Mouse (Mus musculus): ENCODE data around the gene Nol3.
A peak's percentile ranks its signal among the peaks of the same experiment; 100 is the strongest.

Gene Nol3

DNA sequence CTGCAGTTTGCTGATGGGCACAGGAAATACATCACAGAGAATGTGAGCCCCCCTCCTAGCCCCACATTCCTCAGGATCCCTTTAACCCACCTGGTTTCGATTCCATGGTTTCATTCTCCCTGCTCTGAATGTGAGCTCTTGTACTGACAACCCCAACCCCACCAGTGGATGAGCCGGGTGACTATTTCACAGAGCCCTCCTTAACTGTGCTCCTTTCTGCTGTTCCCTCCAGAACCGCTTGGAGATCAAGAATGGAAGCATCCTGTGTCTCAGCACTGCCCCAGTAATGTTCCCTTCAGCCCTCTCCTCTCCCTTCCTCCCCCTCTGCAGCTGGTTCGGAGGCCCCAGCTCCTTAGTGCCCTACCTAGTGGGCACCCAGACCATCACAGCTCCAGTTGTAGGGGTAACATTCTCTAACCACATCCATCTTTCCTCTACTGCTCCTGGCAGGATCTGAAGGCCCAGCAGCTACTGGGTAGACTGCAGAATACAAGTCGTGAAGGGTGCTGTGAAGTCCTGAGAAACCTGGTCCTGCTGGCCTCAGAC is 30.3 kb downstream of the Nol3 start:
- DNase-seq (ENCODE audit: low spot score in 2 of 2) = no peak

DNA sequence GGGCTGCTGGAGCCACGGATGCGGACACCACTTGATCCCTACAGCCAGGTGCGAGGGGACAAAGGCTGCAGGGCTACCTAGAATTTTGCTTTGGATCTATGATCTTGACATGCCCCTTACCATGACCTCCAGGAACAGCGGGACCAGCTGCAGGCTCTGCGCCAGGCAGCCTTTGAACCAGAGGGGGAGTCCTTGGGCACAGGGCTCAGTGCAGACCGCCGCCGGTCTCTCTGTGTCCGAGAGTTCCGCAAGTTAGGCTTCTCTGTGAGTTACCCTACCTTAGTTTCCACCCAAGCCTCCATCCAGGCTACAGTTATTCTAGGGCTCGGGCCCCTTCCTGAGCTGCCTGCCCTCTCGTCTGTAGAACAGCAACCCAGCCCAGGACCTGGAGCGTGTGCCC is 31.7 kb downstream of the Nol3 start:
- no peak for DNase-seq (ENCODE audit: low spot score in 2 of 2)

DNA sequence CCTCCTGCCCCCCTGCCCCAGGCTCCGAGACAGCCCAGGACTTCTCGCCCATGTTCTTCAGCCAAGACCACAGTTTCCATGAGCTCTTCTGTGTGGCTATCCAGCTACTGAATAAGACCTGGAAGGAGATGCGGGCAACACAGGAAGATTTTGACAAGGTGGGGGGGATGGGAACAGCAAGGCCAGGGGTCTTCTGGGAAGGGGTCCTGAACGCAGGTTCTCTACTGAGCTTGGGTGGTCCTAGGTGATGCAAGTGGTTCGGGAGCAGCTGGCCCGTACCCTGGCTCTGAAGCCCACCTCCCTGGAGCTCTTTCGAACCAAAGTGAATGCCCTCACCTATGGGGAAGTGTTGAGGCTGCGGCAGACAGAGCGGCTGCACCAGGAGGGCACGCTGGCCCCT is 32.5 kb downstream of the Nol3 start:
- DNase-seq (ENCODE audit: low spot score in 2 of 2) = no peak

- no peak for DNase-seq (ENCODE audit: low spot score in 2 of 2)
These were observed 33.4 kb downstream of the Nol3 start for GRCm38 (mm10) chr8:105309142-105309847.

GRCm38 (mm10) chr8:105310118-105310517 is 34.2 kb downstream of the Nol3 start:
- no peak for DNase-seq (ENCODE audit: low spot score in 2 of 2)

DNA sequence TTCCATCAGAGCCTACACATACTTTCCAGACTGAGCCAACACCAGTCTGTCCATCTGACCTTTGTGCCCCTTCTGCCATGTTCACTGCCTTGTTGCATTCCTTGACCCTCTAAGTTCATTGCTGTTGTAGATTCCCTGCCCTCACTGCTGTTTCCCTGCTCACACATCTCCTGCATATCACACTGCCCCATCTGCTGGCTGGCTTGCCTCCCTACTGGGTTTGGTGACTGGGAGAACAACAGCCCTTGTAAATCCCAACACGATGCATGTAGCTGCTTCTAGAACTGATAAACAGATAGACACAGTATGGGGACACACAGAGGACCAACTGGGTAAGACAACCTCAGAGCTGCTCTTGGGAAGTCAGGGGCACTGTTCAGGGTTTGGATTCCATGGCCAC is 35.8 kb downstream of the Nol3 start:
- DNase-seq (ENCODE audit: low spot score in 2 of 2) = no peak

- no peak for DNase-seq (ENCODE audit: low spot score in 2 of 2)
These were observed 37.0 kb downstream of the Nol3 start for GRCm38 (mm10) chr8:105312891-105313481.

DNA sequence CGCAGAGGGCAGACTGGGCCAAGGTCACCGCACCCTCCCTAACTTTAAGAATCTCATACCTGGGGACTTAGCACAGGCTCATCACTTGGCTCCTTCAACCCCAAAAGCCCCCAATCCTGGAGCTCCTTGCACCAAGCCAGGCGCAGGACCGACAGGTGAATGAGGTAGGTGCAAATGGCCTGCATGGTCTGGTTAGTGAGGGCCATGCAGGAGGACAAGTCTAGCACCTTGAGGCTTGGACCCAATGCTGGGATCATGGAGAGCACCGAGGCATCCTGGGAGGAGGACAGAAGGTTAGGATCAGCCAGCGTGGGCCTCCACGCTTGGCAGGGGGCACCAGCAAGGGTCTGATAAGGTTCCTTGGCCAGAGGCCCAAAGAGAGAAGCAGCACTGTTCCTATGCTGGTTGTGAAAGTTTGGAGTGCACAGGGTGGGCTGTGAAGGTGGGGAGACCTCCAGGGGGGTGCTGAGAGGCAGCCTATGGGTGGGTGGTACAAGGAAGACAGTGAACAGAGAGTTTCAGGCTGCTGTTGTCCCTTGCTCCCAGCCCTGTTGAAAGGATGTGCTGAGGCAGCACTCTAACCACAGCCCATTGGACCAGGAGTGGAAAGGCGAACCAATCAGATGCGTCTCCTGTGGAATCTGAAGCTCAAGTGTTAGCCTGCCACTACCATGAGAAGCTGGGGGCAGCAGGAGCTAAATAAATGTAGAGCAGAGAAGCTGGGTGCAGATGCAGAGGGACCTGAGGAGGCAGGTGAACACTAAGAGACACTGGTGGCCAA is 37.9 kb downstream of the Nol3 start:
- no peak for DNase-seq (ENCODE audit: low spot score in 2 of 2)

DNA sequence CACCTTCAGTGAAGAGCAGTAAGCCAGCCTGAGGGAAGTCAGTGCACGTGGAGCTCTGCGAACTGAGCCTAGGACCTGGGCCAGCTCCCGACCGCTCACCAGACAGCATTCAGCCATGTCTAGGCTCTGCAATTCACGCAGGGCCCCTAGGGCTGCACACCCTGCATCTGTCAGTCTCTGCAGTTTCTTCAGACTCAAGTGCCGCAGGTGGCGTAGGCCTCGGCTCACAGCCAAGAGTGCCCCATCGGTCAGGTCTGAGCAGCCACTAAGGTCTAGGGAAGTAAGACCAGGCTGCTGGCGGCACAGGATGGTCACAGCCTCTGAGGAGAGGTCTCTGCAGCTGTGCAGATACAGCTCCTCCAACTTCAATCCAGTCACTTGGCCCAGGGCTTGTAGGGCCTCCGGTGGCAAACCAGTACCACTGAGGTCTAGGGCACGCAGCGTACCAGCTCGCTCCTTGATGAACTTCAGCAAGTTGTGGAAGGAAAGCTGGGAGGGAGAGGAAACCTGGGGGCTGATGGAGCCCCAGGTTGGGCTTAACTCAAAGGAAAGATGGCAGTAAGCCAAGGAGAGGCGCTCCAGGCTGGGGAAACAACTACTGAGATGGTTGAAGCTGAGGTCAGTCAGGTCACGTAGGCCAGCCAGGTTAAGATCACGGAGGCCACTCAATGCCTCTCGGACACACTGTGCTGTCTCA is 39.3 kb downstream of the Nol3 start:
- no peak for DNase-seq (ENCODE audit: low spot score in 2 of 2)

- DNase-seq (ENCODE audit: low spot score in 2 of 2) = no peak
These were observed 42.0 kb downstream of the Nol3 start for GRCm38 (mm10) chr8:105317941-105318340.

DNA sequence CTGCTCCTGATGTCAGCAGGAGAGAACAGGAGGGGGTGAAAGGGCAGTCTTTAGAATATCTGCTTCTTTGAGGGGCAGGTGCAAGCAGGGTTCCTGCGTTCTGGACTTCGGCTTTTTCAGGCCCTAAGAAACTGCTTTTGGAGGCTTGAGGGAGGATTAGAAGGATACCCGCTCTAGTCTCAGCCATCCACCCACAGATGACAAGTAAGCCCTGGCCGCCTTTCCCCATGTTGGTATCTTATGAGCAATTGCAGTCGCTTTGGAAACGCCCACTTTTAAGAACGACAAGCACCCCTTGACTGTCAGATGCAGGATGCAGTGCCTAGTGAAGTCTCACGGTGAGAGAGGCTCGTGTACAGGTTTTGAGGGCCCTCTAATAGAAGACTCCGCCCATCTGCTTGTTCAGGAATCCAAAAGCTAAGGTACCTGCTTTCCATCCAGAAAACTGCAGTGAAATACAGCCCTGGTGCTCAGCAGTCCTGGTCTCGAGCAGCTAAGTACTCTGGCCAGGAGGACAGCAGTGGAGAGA is 42.8 kb downstream of the Nol3 start:
- no peak for DNase-seq (ENCODE audit: low spot score in 2 of 2)

GRCm38 (mm10) chr8:105323183-105323582 is 47.2 kb downstream of the Nol3 start:
- DNase-seq (ENCODE audit: low spot score in 2 of 2) = no peak

GRCm38 (mm10) chr8:105325641-105326093 is 49.7 kb downstream of the Nol3 start:
- peak in 1 of 2 experiments; percentile 48 for DNase-seq (ENCODE audit: low spot score in 2 of 2)

GRCm38 (mm10) chr8:105326141-105326672 is 50.3 kb downstream of the Nol3 start, which contains the start of the genes Lrrc29 and Tmem208:
Lrrc29 (minus strand) TSS chr8:105326278.
Tmem208 (plus strand) TSS chr8:105326354.
- DNase-seq (ENCODE audit: low spot score in 2 of 2) = peak; percentile 98 to 99

GRCm38 (mm10) chr8:105326968-105327367 is 51.0 kb downstream of the Nol3 start:
- DNase-seq (ENCODE audit: low spot score in 2 of 2) = no peak

GRCm38 (mm10) chr8:105330325-105330724 is 54.4 kb downstream of the Nol3 start:
- DNase-seq (ENCODE audit: low spot score in 2 of 2) = no peak

DNA sequence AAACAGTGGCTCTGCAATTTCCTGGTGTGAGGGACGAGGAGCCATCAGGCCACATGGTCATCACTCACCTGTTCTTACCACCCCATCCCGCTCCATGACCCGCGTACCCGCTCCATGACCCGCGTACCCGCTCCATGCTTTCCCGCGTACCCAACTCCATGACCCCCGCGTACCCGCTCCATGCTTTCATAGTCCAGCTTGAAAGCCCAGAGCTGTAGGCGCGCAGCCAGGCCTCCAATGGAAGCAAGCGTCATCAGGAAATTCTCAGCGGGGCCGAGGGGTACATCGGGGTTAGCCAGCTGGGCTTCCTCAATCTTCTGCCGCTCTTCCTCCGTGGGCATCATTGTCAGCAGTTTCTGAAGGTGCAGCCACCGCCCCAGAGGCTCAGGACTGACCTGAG is 55.5 kb downstream of the Nol3 start:
- DNase-seq (ENCODE audit: low spot score in 2 of 2) = no peak
